Mouse (Mus musculus) heart, embryonic 13.5 days (tissue): Measurements from ENCODE around the gene Lrch4. TPM values are rescaled to one million over a fixed set of nuclear protein-coding genes. Genes with fewer than 3 reads are reported as not detected.

ENCODE experiments used
- ATAC-seq: fragments of 200-750 bp; cut with Nextera tagmentation; 2 replicates; pipeline ENCODE4 v1.8.0; 2017; ENCODE audit warnings: moderate TSS enrichment; ENCODE audit not compliant: insufficient number of reproducible peaks, low FRiP score, low TSS enrichment; ENCODE audit errors: extremely low read depth
- H3K27ac ChIP-seq: fragments of 300-500 bp; sonication (generic); replicated peaks from 2 replicates; pipeline ENCODE4 v1.5.1; 2015; ENCODE audit warnings: moderate library complexity, mild to moderate bottlenecking, inconsistent platforms
- H3K27me3 ChIP-seq: fragments of 300-500 bp; sonication (generic); replicated peaks from 2 replicates; pipeline ENCODE4 v1.6.1; 2015; ENCODE audit warnings: mild to moderate bottlenecking, inconsistent platforms
- H3K36me3 ChIP-seq: fragments of 300-500 bp; sonication (generic); 2 replicates; pipeline ENCODE4 v1.6.1; 2015; ENCODE audit warnings: mild to moderate bottlenecking, inconsistent platforms
- H3K4me1 ChIP-seq: fragments of 300-500 bp; sonication (generic); 2 replicates; pipeline ENCODE4 v1.6.1; 2015; ENCODE audit warnings: inconsistent platforms
- H3K4me2 ChIP-seq: fragments of 300-500 bp; sonication (generic); 2 replicates; pipeline ENCODE4 v1.6.1; 2015; ENCODE audit warnings: inconsistent platforms, mild to moderate bottlenecking, moderate library complexity
- H3K4me3 ChIP-seq: fragments of 300-500 bp; sonication (generic); 2 replicates; pipeline ENCODE4 v1.5.1; 2015; ENCODE audit warnings: moderate library complexity, mild to moderate bottlenecking, inconsistent platforms
- H3K9ac ChIP-seq: fragments of 300-500 bp; sonication (generic); 2 replicates; pipeline ENCODE4 v1.6.1; 2015; ENCODE audit warnings: inconsistent platforms, mild to moderate bottlenecking, moderate library complexity
- H3K9me3 ChIP-seq: fragments of 300-500 bp; sonication (generic); 2 replicates; pipeline ENCODE4 v1.6.1; 2016; ENCODE audit warnings: inconsistent platforms
- whole genome bisulfite sequencing: fragments of 180-500 bp; shearing (Covaris S2); methylation state at CpG from one replicate; pipeline ENCODE4 v1.1.7; 2015; ENCODE audit warnings: mixed read lengths; 5-methylcytosine and 5-hydroxymethylcytosine counted together
- polyA plus RNA-seq: library from polyadenylated mRNA; unstranded; fragments of >200 nt; fragmentation: Nextera tagmentation; extraction: Ambion mirVana; gene quantifications from 2 replicates; pipeline ENCODE4 v1.2.1, GENCODE M21; 2015

Lrch4 gene
- 21.8 and 24.2 TPM in 2 replicates for polyA plus RNA-seq

- Histone ChIP-seq H3K9ac (peak within 1 kb of the TSS; percentile 94), H3K27ac (peak within 1 kb of the TSS; percentile 94), H3K9me3 (no peaks in the 10 kb centered on the region), H3K4me3 (peak within 1 kb of the TSS; percentile 96), H3K27me3 (no peaks in the 10 kb centered on the region), H3K36me3 (peaks cover 16% of the 10 kb centered on the region), H3K4me1 (peaks cover 41% of the 10 kb centered on the region), H3K4me2 (peak within 1 kb of the TSS; percentile 96)
- under 1% methylated on average over 46 of the region's 46 CpGs for WGBS
- peak; percentile 95 for ATAC-seq
Observed at GRCm38 (mm10) chr5:137628498-137629305, at the start of gene Lrch4, which contains the start of the genes Fbxo24 and Gm20605. Gene Lrch4 (plus strand): TSS chr5:137629121. Gene Fbxo24 (minus strand): TSS chr5:137629002. Gene Gm20605 (plus strand): TSS chr5:137629175.

- H3K36me3 ChIP-seq = no peaks in the 10 kb centered on the region
- H3K9me3 ChIP-seq = no peaks in the 10 kb centered on the region
- ATAC-seq = no peak
- H3K4me3 ChIP-seq = no peak overlapping the region
- peaks cover 12% of the 10 kb centered on the region; the same call in 1 of the 2 replicates for H3K4me1 ChIP-seq
- no peak overlapping the region for H3K4me2 ChIP-seq
- H3K9ac ChIP-seq = no peak overlapping the region
- peaks cover 40% of the 10 kb centered on the region for H3K27me3 ChIP-seq
- WGBS = 76% methylated on average over 6 of the region's 6 CpGs
- no peak overlapping the region for H3K27ac ChIP-seq
Observed at GRCm38 (mm10) chr5:137580246-137580645, 48.7 kb upstream of the Lrch4 start.

- H3K36me3 ChIP-seq = no peaks in the 10 kb centered on the region
- no peaks in the 10 kb centered on the region; the same call in 1 of the 2 replicates for H3K9me3 ChIP-seq
- H3K4me1 ChIP-seq = peaks cover 12% of the 10 kb centered on the region; the same call in 1 of the 2 replicates
- H3K9ac ChIP-seq = no peak overlapping the region
- H3K27me3 ChIP-seq = peaks cover 36% of the 10 kb centered on the region
- no peak overlapping the region for H3K27ac ChIP-seq
- no peak for ATAC-seq
- WGBS = 27% methylated on average over 8 of the region's 8 CpGs
- peak overlapping the region; percentile 77; the same call in 1 of the 2 replicates for H3K4me2 ChIP-seq
- no peak overlapping the region for H3K4me3 ChIP-seq
Observed at GRCm38 (mm10) chr5:137582702-137583101, 46.2 kb upstream of the Lrch4 start.

- peak overlapping the region; percentile 77 for H3K4me2 ChIP-seq
- H3K9me3 ChIP-seq = no peaks in the 10 kb centered on the region; the same call in 1 of the 2 replicates
- WGBS = 12% methylated on average over 27 of the region's 27 CpGs
- no peak overlapping the region for H3K27ac ChIP-seq
- H3K36me3 ChIP-seq = no peaks in the 10 kb centered on the region
- peak overlapping the region; percentile 69 for H3K9ac ChIP-seq
- H3K27me3 ChIP-seq = peaks cover 36% of the 10 kb centered on the region
- peaks cover 12% of the 10 kb centered on the region; the same call in 1 of the 2 replicates for H3K4me1 ChIP-seq
- ATAC-seq = no peak
- peak overlapping the region; percentile 51 for H3K4me3 ChIP-seq
Observed at GRCm38 (mm10) chr5:137583670-137584169, 45.2 kb upstream of the Lrch4 start.

GRCm38 (mm10) chr5:137584976-137585375 is 43.9 kb upstream of the Lrch4 start:
- H3K9me3 ChIP-seq = no peaks in the 10 kb centered on the region; the same call in 1 of the 2 replicates
- WGBS = 33% methylated on average over 8 of the region's 8 CpGs
- ATAC-seq = no peak

GRCm38 (mm10) chr5:137590507-137590906 is 38.4 kb upstream of the Lrch4 start:
- Histone ChIP-seq H3K27ac (no peak overlapping the region), H3K27me3 (0 out of 2 replicates have a peak, but pooled peaks cover 4% of the 10 kb centered on the region), H3K9me3 (no peaks in the 10 kb centered on the region; the same call in 1 of the 2 replicates), H3K4me3 (no peak overlapping the region), H3K4me2 (no peak overlapping the region), H3K9ac (no peak overlapping the region), H3K36me3 (peaks cover under 1% of the 10 kb centered on the region; the same call in 1 of the 2 replicates), H3K4me1 (no peaks in the 10 kb centered on the region)
- WGBS = 77% methylated on average over 5 of the region's 5 CpGs
- ATAC-seq = no peak

More at GRCm38 (mm10) chr5:137584976-137585375, 43.9 kb upstream of the Lrch4 start:
- no peak overlapping the region for H3K4me3 ChIP-seq
- H3K4me1 ChIP-seq = peaks cover 12% of the 10 kb centered on the region; the same call in 1 of the 2 replicates
- peaks cover 36% of the 10 kb centered on the region for H3K27me3 ChIP-seq
- no peak overlapping the region for H3K27ac ChIP-seq
- H3K36me3 ChIP-seq = no peaks in the 10 kb centered on the region
- no peak overlapping the region for H3K4me2 ChIP-seq
- H3K9ac ChIP-seq = no peak overlapping the region

- 72% methylated on average over 7 of the region's 7 CpGs for WGBS
- ATAC-seq = no peak
Observed at GRCm38 (mm10) chr5:137595921-137596320, 33.0 kb upstream of the Lrch4 start.

GRCm38 (mm10) chr5:137596601-137597261 is 32.2 kb upstream of the Lrch4 start:
- no peak overlapping the region for H3K27ac ChIP-seq
- H3K36me3 ChIP-seq = peaks cover 25% of the 10 kb centered on the region
- no peak for ATAC-seq
- 0 out of 2 replicates have a peak overlapping the region, but pooled peaks have one; percentile 6 for H3K4me3 ChIP-seq
- H3K9ac ChIP-seq = no peak overlapping the region
- peak overlapping the region; percentile 33 for H3K4me2 ChIP-seq
- WGBS = 34% methylated on average over 30 of the region's 30 CpGs
- H3K9me3 ChIP-seq = no peaks in the 10 kb centered on the region
- peaks cover 13% of the 10 kb centered on the region for H3K4me1 ChIP-seq
- no peaks in the 10 kb centered on the region for H3K27me3 ChIP-seq

More at GRCm38 (mm10) chr5:137595921-137596320, 33.0 kb upstream of the Lrch4 start:
- Histone ChIP-seq H3K4me2 (no peak overlapping the region), H3K4me3 (no peak overlapping the region), H3K9ac (no peak overlapping the region), H3K27ac (no peak overlapping the region), H3K4me1 (peaks cover 12% of the 10 kb centered on the region), H3K9me3 (no peaks in the 10 kb centered on the region), H3K36me3 (peaks cover 25% of the 10 kb centered on the region), H3K27me3 (no peaks in the 10 kb centered on the region)

- no peak for ATAC-seq
- H3K9me3 ChIP-seq = no peaks in the 10 kb centered on the region
- WGBS = 92% methylated on average over 6 of the region's 6 CpGs
- H3K36me3 ChIP-seq = peaks cover 25% of the 10 kb centered on the region
- H3K27me3 ChIP-seq = no peaks in the 10 kb centered on the region
- H3K4me1 ChIP-seq = peaks cover 21% of the 10 kb centered on the region
- H3K9ac ChIP-seq = no peak overlapping the region
- no peak overlapping the region for H3K27ac ChIP-seq
- no peak overlapping the region for H3K4me2 ChIP-seq
- no peak overlapping the region for H3K4me3 ChIP-seq
Observed at GRCm38 (mm10) chr5:137597625-137598024, 31.3 kb upstream of the Lrch4 start.

- H3K9me3 ChIP-seq = no peaks in the 10 kb centered on the region
- H3K4me3 ChIP-seq = no peak overlapping the region
- no peak overlapping the region for H3K4me2 ChIP-seq
- WGBS = 54% methylated on average over 2 of the region's 2 CpGs
- peaks cover 27% of the 10 kb centered on the region for H3K4me1 ChIP-seq
- H3K27ac ChIP-seq = no peak overlapping the region
- H3K36me3 ChIP-seq = peaks cover 25% of the 10 kb centered on the region
- no peak for ATAC-seq
- no peak overlapping the region for H3K9ac ChIP-seq
- H3K27me3 ChIP-seq = no peaks in the 10 kb centered on the region
Observed at GRCm38 (mm10) chr5:137598100-137598826, 30.7 kb upstream of the Lrch4 start.
